18 mouse cellular contexts compared by ENCODE assay signal in the genomic region with DNA sequence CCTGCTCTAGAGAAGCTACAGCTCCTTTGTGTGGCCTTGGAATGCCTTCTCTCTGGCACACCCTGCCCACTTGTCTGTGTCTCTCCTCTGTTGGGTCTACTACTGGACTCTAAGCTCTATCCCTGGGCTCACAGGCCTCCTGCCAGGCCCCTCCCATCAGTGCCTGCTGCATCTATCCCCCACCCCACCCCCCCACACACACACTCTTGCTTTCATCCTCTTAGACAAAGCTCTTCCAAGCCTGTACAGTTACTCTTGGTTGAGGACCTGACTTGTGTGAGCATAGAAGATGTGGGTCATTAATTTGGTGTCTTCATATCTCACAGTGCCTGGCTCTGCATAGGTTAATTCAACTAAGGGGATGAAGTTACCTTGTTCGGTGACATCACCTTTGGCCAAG.
DNase-seq lines count a peak whose midpoint lies in the region; ATAC-seq lines count a peak whose summit lies in the region.
"Had no signal": no experiment of that assay in that cellular context is flagged by ENCODE, and none has a peak within 500 bp of the region (broad histone marks: within the 10 kb centered on the region; RNA-seq: fewer than 3 reads in every experiment).

No protein-coding gene starts in this region.

- no peaks in the 10 kb centered on the region for H3K9me3 ChIP-seq in intestine, embryonic 14.5 days (ENCODE audit: control insufficient read depth, low read length)
- H3K9me3 ChIP-seq in intestine, embryonic 15.5 days: no peaks in the 10 kb centered on the region
- H3K9me3 ChIP-seq in limb, embryonic 10.5 days (replicated peaks): no peaks in the 10 kb centered on the region
- H3K9me3 ChIP-seq: embryonic facial prominence, embryonic 10.5 days; embryonic facial prominence, embryonic 12.5 days; forebrain, embryonic 13.5 days; forebrain, embryonic 15.5 days had no signal

- WGBS in intestine, embryonic 14.5 days: 89% methylated on average over 1 of the region's 1 CpGs
- WGBS in intestine, embryonic 15.5 days: 91% methylated on average over 1 of the region's 1 CpGs
- WGBS in limb, embryonic 10.5 days: 88% methylated on average over 1 of the region's 1 CpGs

- no peak overlapping the region for H3K9ac ChIP-seq in intestine, embryonic 14.5 days (ENCODE audit: low read length)
- no peak overlapping the region for H3K9ac ChIP-seq in intestine, embryonic 15.5 days
- H3K9ac ChIP-seq: embryonic facial prominence, embryonic 12.5 days; forebrain, embryonic 13.5 days; forebrain, embryonic 15.5 days had no signal

- H3K36me3 ChIP-seq in intestine, embryonic 14.5 days (ENCODE audit: control insufficient read depth, insufficient read depth, low read length): no peaks in the 10 kb centered on the region
- H3K36me3 ChIP-seq in intestine, embryonic 15.5 days: no peaks in the 10 kb centered on the region
- H3K36me3 ChIP-seq in limb, embryonic 10.5 days: no peaks in the 10 kb centered on the region
- H3K36me3 ChIP-seq: embryonic facial prominence, embryonic 10.5 days; embryonic facial prominence, embryonic 12.5 days; forebrain, embryonic 15.5 days had no signal

- H3K27me3 ChIP-seq in intestine, embryonic 14.5 days (replicated peaks; ENCODE audit: control insufficient read depth, insufficient read depth, low read length): no peaks in the 10 kb centered on the region
- no peaks in the 10 kb centered on the region for H3K27me3 ChIP-seq in intestine, embryonic 15.5 days (replicated peaks)
- H3K27me3 ChIP-seq in limb, embryonic 10.5 days (ENCODE audit: low read depth, poor library complexity, severe bottlenecking): no peaks in the 10 kb centered on the region
- H3K27me3 ChIP-seq: embryonic facial prominence, embryonic 12.5 days; forebrain, embryonic 13.5 days; forebrain, embryonic 15.5 days had no signal

- no peak overlapping the region for H3K27ac ChIP-seq in intestine, embryonic 14.5 days (ENCODE audit: low read depth)
- no peak overlapping the region for H3K27ac ChIP-seq in intestine, embryonic 15.5 days
- peak overlapping the region; percentile 28; the same call in 1 of the 2 replicates for H3K27ac ChIP-seq in limb, embryonic 10.5 days
- H3K27ac ChIP-seq: embryonic facial prominence, embryonic 10.5 days; embryonic facial prominence, embryonic 12.5 days; forebrain, embryonic 13.5 days; forebrain, embryonic 15.5 days had no signal

- no peak overlapping the region for H3K4me3 ChIP-seq in intestine, embryonic 14.5 days (ENCODE audit: low read depth, low read length)
- no peak overlapping the region for H3K4me3 ChIP-seq in intestine, embryonic 15.5 days (replicated peaks)
- H3K4me3 ChIP-seq in limb, embryonic 10.5 days: no peak overlapping the region
- H3K4me3 ChIP-seq: embryonic facial prominence, embryonic 10.5 days; embryonic facial prominence, embryonic 12.5 days; forebrain, embryonic 13.5 days; forebrain, embryonic 15.5 days had no signal

- H3K4me1 ChIP-seq in intestine, embryonic 14.5 days (replicated peaks; ENCODE audit: control insufficient read depth, insufficient read depth, low read length): no peaks in the 10 kb centered on the region
- no peaks in the 10 kb centered on the region for H3K4me1 ChIP-seq in intestine, embryonic 15.5 days (replicated peaks)
- peaks cover 15% of the 10 kb centered on the region for H3K4me1 ChIP-seq in limb, embryonic 10.5 days
- H3K4me1 ChIP-seq: forebrain, embryonic 13.5 days; forebrain, embryonic 15.5 days had no signal

- peak; percentile 46 for DNase-seq in intestine, embryonic 14.5 days (ENCODE audit: low spot score)
- DNase-seq in limb, embryonic 10.5 days (ENCODE audit: low spot score): no peak
- peak; percentile 32 for DNase-seq in retina, postnatal 1 day
- no peak for DNase-seq in cerebellum, postnatal 36 days
- DNase-seq in lung, postnatal 14 days: no peak
- DNase-seq: adrenal gland, adult 2 months; adrenal gland, postnatal 10 days; adrenal gland, postnatal 25 days; cerebellum, adult 11 months; cerebellum, adult 18-20 months; cerebellum, adult 8-10 months; cerebellum, adult 9-11 months; cerebellum, postnatal 14 days had no signal

- H3K4me2 ChIP-seq in intestine, embryonic 14.5 days (ENCODE audit: low read length): no peak overlapping the region
- H3K4me2 ChIP-seq in intestine, embryonic 15.5 days (replicated peaks): no peak overlapping the region
- H3K4me2 ChIP-seq: embryonic facial prominence, embryonic 12.5 days; forebrain, embryonic 13.5 days; forebrain, embryonic 15.5 days had no signal

- ATAC-seq in intestine, embryonic 14.5 days (replicated peaks; ENCODE audit: low FRiP score, low TSS enrichment, low read depth): no peak
- ATAC-seq in intestine, embryonic 15.5 days: no peak
- ATAC-seq: forebrain, embryonic 13.5 days; forebrain, embryonic 15.5 days had no signal

Comparison
In these comparisons a context has a peak if more than half of its experiments do, and no peak if none do; other contexts are left out.
1. DNase-seq: peak in intestine, embryonic 14.5 days (single experiment) and retina, postnatal 1 day (single experiment); none in limb, embryonic 10.5 days (single experiment), cerebellum, postnatal 36 days (0 of 2) and lung, postnatal 14 days (single experiment).